Mouse (Mus musculus) CH12.LX (cell line): ENCODE measurements around the gene Rnaset2b.
"Not testable (repeated sequence)": the region's sequence is repeated elsewhere in the genome, so short reads cannot be mapped to it uniquely, and the experiment has no call there.

Experiments
- BHLHE40 ChIP-seq: IDR thresholded peaks from 2 replicates; pipeline ENCODE4 v1.6.1; 2011; ENCODE audit warnings: mild to moderate bottlenecking, low read depth, low read length, improper control_type of control experiment
- CTCF ChIP-seq, 2 experiments: IDR thresholded peaks in 1 of 2; conservative IDR thresholded peaks in 1 of 2; 2 replicates each; pipeline ENCODE4 v1.5.1; 2011 to 2012; ENCODE audit warnings: low read depth in 2 of 2, low read length in 2 of 2, improper control_type of control experiment in 1 of 2, inconsistent platforms in 1 of 2, mild to moderate bottlenecking in 1 of 2, moderate library complexity in 1 of 2
- EP300 ChIP-seq: IDR thresholded peaks from 2 replicates; pipeline ENCODE4 v1.6.1; 2011; ENCODE audit warnings: low read length, improper control_type of control experiment
- JUN ChIP-seq: IDR thresholded peaks from 2 replicates; pipeline ENCODE4 v1.6.1; 2011; ENCODE audit warnings: low read depth, mild to moderate bottlenecking, low read length, improper control_type of control experiment, moderate library complexity; ENCODE audit not compliant: insufficient read depth
- JUND ChIP-seq: conservative IDR thresholded peaks from 2 replicates; pipeline ENCODE4 v1.6.1; 2011; ENCODE audit warnings: low read depth, low read length, improper control_type of control experiment
- MAX ChIP-seq: IDR thresholded peaks from 2 replicates; pipeline ENCODE4 v1.6.1; 2011; ENCODE audit warnings: low read length, improper control_type of control experiment
- MEF2A ChIP-seq: IDR thresholded peaks from 2 replicates; pipeline ENCODE4 v1.6.1; 2014; ENCODE audit warnings: low read depth, mild to moderate bottlenecking, inconsistent platforms, low read length, improper control_type of control experiment, borderline replicate concordance
- POLR2A ChIP-seq: IDR thresholded peaks from 2 replicates; pipeline ENCODE4 v1.6.1; 2011; ENCODE audit warnings: low read depth, mild to moderate bottlenecking, improper control_type of control experiment, low read length
- RCOR1 ChIP-seq: conservative IDR thresholded peaks from 2 replicates; pipeline ENCODE4 v1.6.1; 2012; ENCODE audit warnings: low read depth, mild to moderate bottlenecking, inconsistent platforms, low read length, improper control_type of control experiment
- SMC3 ChIP-seq: IDR thresholded peaks from 2 replicates; pipeline ENCODE4 v1.6.1; 2011; ENCODE audit warnings: low read depth, low read length, improper control_type of control experiment
- UBTF ChIP-seq: IDR thresholded peaks from 2 replicates; pipeline ENCODE4 v1.6.1; 2012; ENCODE audit warnings: low read depth, mild to moderate bottlenecking, inconsistent platforms, low read length, improper control_type of control experiment, moderate library complexity
- USF2 ChIP-seq: conservative IDR thresholded peaks from 2 replicates; pipeline ENCODE4 v1.6.1; 2011; ENCODE audit warnings: low read depth, low read length, improper control_type of control experiment

DNA sequence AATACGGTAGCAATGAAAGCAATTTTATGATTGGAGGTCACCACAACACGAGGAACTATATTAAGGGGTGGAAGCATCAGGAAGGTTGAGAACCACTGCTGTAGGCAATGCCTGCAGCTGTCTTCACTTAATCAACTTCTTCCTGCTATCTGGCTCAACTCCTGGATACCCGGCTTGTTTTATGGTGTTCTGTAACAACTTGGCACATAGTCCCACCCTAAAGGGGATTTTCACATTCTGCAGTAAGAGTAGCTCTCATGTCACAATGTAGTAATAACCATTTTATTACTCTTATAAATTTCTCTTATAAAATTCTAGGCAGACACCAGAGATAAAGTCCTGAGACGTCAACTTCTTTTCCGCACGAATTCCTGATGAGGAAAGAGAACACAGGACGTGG, 39.0 kb downstream of the Rnaset2b start:
- TF ChIP-seq MAX; UBTF; MEF2A; CTCF (conservative IDR thresholded peaks at IDR 0.05 in 1 of 2, IDR thresholded peaks at IDR 0.05 in 1 of 2; ENCODE audit: low read depth in 2 of 2, low read length in 2 of 2); RCOR1; USF2; EP300; JUN; BHLHE40; SMC3; JUND; POLR2A: not testable (repeated sequence)
